Mouse (Mus musculus) liver, embryonic 15.5 days (tissue): ENCODE measurements around the gene Tmx4. TPM values are rescaled to one million over a fixed set of nuclear protein-coding genes. Genes with fewer than 3 reads are reported as not detected.

Experiments used
- ATAC-seq: fragments of 200-750 bp; cut with Nextera tagmentation; 2 replicates; pipeline ENCODE4 v1.8.0; 2017; ENCODE audit warnings: moderate number of reproducible peaks, mild to moderate bottlenecking, moderate library complexity; ENCODE audit not compliant: insufficient read depth
- H3K27ac ChIP-seq: fragments of 300-500 bp; sonication (generic); replicated peaks from 2 replicates; pipeline ENCODE4 v1.5.1; 2015; ENCODE audit warnings: mild to moderate bottlenecking, inconsistent platforms
- H3K27me3 ChIP-seq: fragments of 300-500 bp; sonication (generic); 2 replicates; pipeline ENCODE4 v1.6.1; 2015; ENCODE audit warnings: mild to moderate bottlenecking, inconsistent platforms
- H3K36me3 ChIP-seq: fragments of 300-500 bp; sonication (generic); replicated peaks from 2 replicates; pipeline ENCODE4 v1.6.1; 2015; ENCODE audit warnings: moderate library complexity, mild to moderate bottlenecking, inconsistent platforms
- H3K4me1 ChIP-seq: fragments of 300-500 bp; sonication (generic); replicated peaks from 2 replicates; pipeline ENCODE4 v1.6.1; 2015; ENCODE audit warnings: inconsistent platforms
- H3K4me2 ChIP-seq: fragments of 300-500 bp; sonication (generic); 2 replicates; pipeline ENCODE4 v1.6.1; 2015; ENCODE audit warnings: moderate library complexity, mild to moderate bottlenecking, inconsistent platforms
- H3K4me3 ChIP-seq: fragments of 300-500 bp; sonication (generic); replicated peaks from 2 replicates; pipeline ENCODE4 v1.5.1; 2015; ENCODE audit warnings: mild to moderate bottlenecking, inconsistent platforms
- H3K9ac ChIP-seq: fragments of 300-500 bp; sonication (generic); 2 replicates; pipeline ENCODE4 v1.6.1; 2015; ENCODE audit warnings: moderate library complexity, mild to moderate bottlenecking, inconsistent platforms
- H3K9me3 ChIP-seq: fragments of 300-500 bp; sonication (generic); replicated peaks from 2 replicates; pipeline ENCODE4 v1.6.1; 2016; ENCODE audit warnings: inconsistent platforms
- WGBS: fragments of 180-500 bp; shearing (Covaris S2); methylation state at CpG from one replicate; pipeline ENCODE4 v1.1.7; 2015; ENCODE audit warnings: mixed read lengths; ENCODE audit not compliant: insufficient replicate concordance; 5-methylcytosine and 5-hydroxymethylcytosine counted together
- polyA plus RNA-seq: library from polyadenylated mRNA; unstranded; fragments of >200 nt; fragmentation: Nextera tagmentation; extraction: Ambion mirVana; gene quantifications from 2 replicates; pipeline ENCODE4 v1.2.1, GENCODE M21; 2015

The Tmx4 gene
- polyA plus RNA-seq, 1 experiment from 2014 or later, result 10.3 TPM

DNA sequence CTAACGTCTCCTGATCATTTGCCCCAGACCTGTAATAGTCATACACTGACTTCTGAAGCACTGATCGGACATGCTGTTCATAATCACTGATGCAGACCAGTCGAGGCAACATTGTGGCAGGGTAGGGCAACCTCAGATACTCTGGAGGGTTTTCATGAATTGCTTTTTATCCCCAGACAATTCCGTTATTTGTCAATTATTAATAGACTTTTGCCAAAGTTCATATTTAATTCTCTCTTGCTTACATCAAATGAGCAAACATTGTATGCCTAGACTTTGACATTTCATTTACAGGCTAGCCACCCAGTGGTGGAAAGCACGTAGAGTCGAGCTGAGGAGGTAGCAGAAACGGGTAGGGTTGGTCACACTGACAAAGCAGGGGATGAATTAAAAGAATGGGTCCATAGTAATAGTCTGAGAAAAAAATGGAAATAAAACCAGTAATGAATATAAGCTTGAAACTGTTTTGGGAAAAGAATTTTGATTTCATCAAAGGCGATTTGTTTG lies 89.7 kb downstream of the Tmx4 start, which contains the start of gene Hao1:
TSS of gene Hao1 (minus strand) at position 148 of the 507 bp plus-strand sequence.
- no peak within 1 kb of the TSS for H3K27ac ChIP-seq
- no peak for ATAC-seq
- no peaks in the 10 kb centered on the region for H3K36me3 ChIP-seq
- no peak within 1 kb of the TSS for H3K9ac ChIP-seq
- H3K27me3 ChIP-seq, result no peaks in the 10 kb centered on the region
- no peaks in the 10 kb centered on the region for H3K9me3 ChIP-seq
- 57% methylated on average over 8 of the region's 8 CpGs for WGBS
- no peak within 1 kb of the TSS for H3K4me2 ChIP-seq
- H3K4me1 ChIP-seq, result no peaks in the 10 kb centered on the region
- no peak within 1 kb of the TSS for H3K4me3 ChIP-seq

DNA sequence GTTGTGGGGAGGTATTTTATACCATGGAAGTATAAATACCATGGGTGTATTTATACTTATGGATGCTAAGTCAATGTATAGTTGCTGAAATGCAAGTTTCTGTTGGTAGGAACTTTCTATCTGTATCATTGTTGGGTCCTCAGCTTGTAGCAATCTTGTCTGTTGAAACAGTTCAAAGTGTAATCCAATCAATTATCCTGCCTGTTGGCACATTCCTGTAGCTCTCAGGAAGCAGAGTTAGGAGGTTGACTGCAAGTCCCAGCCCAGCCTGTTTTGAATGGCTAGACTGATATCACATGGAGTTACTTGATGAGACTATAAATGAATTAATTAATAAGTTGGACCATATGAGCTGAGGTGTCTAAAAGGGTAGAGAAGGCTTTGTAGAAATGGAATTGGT lies 91.6 kb downstream of the Tmx4 start:
- H3K4me3 ChIP-seq, result no peak overlapping the region
- no peak for ATAC-seq
- no peak overlapping the region for H3K27ac ChIP-seq
- no peaks in the 10 kb centered on the region for H3K36me3 ChIP-seq
- H3K4me2 ChIP-seq, result no peak overlapping the region
- H3K9me3 ChIP-seq, result no peaks in the 10 kb centered on the region
- H3K9ac ChIP-seq, result no peak overlapping the region
- H3K4me1 ChIP-seq, result no peaks in the 10 kb centered on the region
- no peaks in the 10 kb centered on the region for H3K27me3 ChIP-seq

DNA sequence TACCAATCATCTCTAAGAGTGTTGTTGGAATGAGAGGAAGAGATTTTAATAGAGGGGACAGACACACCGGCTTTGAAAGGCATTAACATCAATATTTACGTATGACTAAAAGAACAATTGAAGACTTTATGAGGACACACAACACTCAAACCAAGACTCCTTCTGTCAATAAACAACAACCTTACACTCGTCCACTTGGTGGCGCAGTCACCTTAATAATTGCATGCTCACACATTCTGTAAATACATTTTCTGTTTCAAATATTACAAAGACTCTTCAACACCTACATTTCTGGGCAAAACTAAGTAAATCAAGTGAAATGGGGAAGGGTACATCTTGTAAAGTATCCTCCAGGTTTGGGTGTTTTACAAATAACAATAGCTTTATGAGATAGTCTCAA lies 94.2 kb downstream of the Tmx4 start:
- Histone ChIP-seq H3K27me3 (no peaks in the 10 kb centered on the region), H3K27ac (no peak overlapping the region), H3K9ac (no peak overlapping the region), H3K4me2 (no peak overlapping the region), H3K4me3 (no peak overlapping the region), H3K36me3 (no peaks in the 10 kb centered on the region), H3K4me1 (no peaks in the 10 kb centered on the region), H3K9me3 (no peaks in the 10 kb centered on the region)
- ATAC-seq, result no peak
- 13% methylated on average over 4 of the region's 4 CpGs for WGBS

DNA sequence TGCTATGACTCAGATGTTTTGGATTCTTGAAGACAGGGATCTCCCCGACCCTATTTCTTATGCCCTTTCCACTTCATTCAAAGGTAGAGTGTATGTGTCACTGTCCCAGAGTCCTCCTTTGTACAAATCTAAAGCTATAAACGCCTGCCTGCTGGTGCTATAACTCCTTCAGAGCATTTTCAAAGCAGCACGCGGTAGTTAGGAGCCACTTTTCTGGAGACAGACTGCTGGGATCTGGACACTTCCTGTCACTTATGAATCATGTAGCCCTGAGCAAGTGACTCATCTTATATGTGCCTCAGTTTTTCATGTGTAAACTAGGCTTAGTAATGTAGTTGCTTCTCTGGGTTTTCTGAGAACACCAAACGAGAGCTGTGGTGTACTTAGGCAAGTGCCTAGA lies 98.8 kb downstream of the Tmx4 start:
- Histone ChIP-seq H3K9me3 (no peaks in the 10 kb centered on the region), H3K27ac (no peak overlapping the region), H3K9ac (no peak overlapping the region), H3K4me3 (no peak overlapping the region), H3K36me3 (no peaks in the 10 kb centered on the region), H3K27me3 (no peaks in the 10 kb centered on the region), H3K4me1 (no peaks in the 10 kb centered on the region), H3K4me2 (no peak overlapping the region)
- WGBS, result 46% methylated on average over 5 of the region's 5 CpGs
- no peak for ATAC-seq

DNA sequence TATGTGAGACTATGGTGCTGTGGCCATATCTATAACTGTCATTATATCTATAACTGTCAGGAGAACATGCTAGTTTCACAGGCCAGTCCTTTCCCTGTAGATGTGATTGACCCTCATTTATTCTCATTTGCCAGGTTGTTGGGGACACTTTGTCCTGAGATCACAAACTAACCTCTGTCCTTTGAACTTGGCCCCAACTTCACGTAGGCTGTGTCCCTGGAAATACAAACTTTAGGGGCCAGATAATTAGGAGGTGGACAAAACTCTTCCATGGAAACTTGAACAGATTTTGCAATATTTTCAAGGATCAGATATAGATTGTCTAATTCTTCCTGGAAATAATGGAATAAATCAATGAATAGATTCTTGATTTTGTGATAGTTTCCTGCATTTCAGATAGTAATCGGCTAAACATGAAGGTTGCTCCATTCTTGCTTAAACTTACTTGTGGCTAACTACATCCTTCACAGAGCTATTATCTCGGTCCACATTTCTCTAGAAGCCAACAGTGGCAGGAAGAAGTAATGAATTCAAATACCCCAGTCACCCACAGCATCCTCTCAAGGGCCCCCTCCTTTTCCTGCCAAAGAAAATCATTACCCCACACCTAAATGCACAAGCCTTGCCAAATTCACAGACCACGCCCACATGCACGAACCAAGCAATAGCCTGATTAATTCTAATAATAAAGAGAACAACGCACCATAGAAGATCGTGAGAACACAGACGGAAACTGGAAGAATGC lies 99.5 kb downstream of the Tmx4 start:
- Histone ChIP-seq H3K4me1 (no peaks in the 10 kb centered on the region), H3K4me2 (no peak overlapping the region), H3K4me3 (no peak overlapping the region), H3K27me3 (no peaks in the 10 kb centered on the region), H3K27ac (no peak overlapping the region), H3K9me3 (no peaks in the 10 kb centered on the region), H3K9ac (no peak overlapping the region), H3K36me3 (no peaks in the 10 kb centered on the region)
- WGBS, result 31% methylated on average over 8 of the region's 8 CpGs
- ATAC-seq, result no peak

Other genes starting within 250 kb of the Tmx4 start
- 4.6 and 7.4 TPM in 2 replicates for gene Hao1, start 89.8 kb downstream of the Tmx4 start, polyA plus RNA-seq
- 3.3 and 5.3 TPM in 2 replicates for gene Plcb1, start 141.9 kb upstream of the Tmx4 start, polyA plus RNA-seq